Mouse (Mus musculus) kidney, embryonic 14.5 days (tissue): ENCODE measurements around the gene Thoc3. TPM values are rescaled to one million over a fixed set of nuclear protein-coding genes. Genes with fewer than 3 reads are reported as not detected.

Experiments used
- ATAC-seq: fragments of 200-750 bp; cut with Nextera tagmentation; 2 replicates; pipeline ENCODE4 v1.8.0; 2017; ENCODE audit warnings: moderate number of reproducible peaks, mild to moderate bottlenecking, moderate TSS enrichment, moderate library complexity; ENCODE audit not compliant: low FRiP score, low TSS enrichment
- H3K27ac ChIP-seq: fragments of 300-500 bp; sonication (generic); 2 replicates; pipeline ENCODE4 v1.5.1; 2014; ENCODE audit warnings: low read depth, mild to moderate bottlenecking, low read length, moderate library complexity, mixed read lengths
- H3K27me3 ChIP-seq: fragments of 300-500 bp; sonication (generic); 2 replicates; pipeline ENCODE4 v1.6.1; 2014; ENCODE audit warnings: mild to moderate bottlenecking, low read length; ENCODE audit not compliant: control insufficient read depth, insufficient read depth
- H3K36me3 ChIP-seq: fragments of 300-500 bp; sonication (generic); 2 replicates; pipeline ENCODE4 v1.6.1; 2014; ENCODE audit warnings: low read length, mixed read lengths; ENCODE audit not compliant: control insufficient read depth, insufficient read depth
- H3K4me1 ChIP-seq: fragments of 300-500 bp; sonication (generic); 2 replicates; pipeline ENCODE4 v1.6.1; 2014; ENCODE audit warnings: low read length, mixed read lengths; ENCODE audit not compliant: control insufficient read depth, insufficient read depth
- H3K4me2 ChIP-seq: fragments of 300-500 bp; sonication (generic); replicated peaks from 2 replicates; pipeline ENCODE4 v1.6.1; 2014; ENCODE audit warnings: low read depth, mild to moderate bottlenecking, low read length
- H3K4me3 ChIP-seq: fragments of 300-500 bp; sonication (generic); 2 replicates; pipeline ENCODE4 v1.5.1; 2014; ENCODE audit warnings: mild to moderate bottlenecking, low read length
- H3K9ac ChIP-seq: fragments of 300-500 bp; sonication (generic); 2 replicates; pipeline ENCODE4 v1.6.1; 2014; ENCODE audit warnings: low read depth, mild to moderate bottlenecking, low read length, moderate library complexity
- H3K9me3 ChIP-seq: fragments of 300-500 bp; sonication (generic); 2 replicates; pipeline ENCODE4 v1.6.1; 2016; ENCODE audit warnings: low read length; ENCODE audit not compliant: control insufficient read depth
- WGBS: fragments of 180-500 bp; shearing (Covaris S2); extraction: QIAGEN DNeasy Blood & Tissue Kit; methylation state at CpG from one replicate; pipeline ENCODE4 v1.1.7; 2014; 5-methylcytosine and 5-hydroxymethylcytosine counted together
- polyA plus RNA-seq: library from polyadenylated mRNA; unstranded; fragments of >200 nt; fragmentation: Nextera tagmentation; extraction: Ambion mirVana; gene quantifications from 2 replicates; pipeline ENCODE4 v1.2.1, GENCODE M21; 2014

The Thoc3 gene
- polyA plus RNA-seq, 1 experiment from 2014 or later: 142 TPM

GRCm38 (mm10) chr13:54430051-54430450 lies 38.6 kb downstream of the Thoc3 start:
- no peaks in the 10 kb centered on the region for H3K27me3 ChIP-seq
- H3K36me3 ChIP-seq: no peaks in the 10 kb centered on the region
- no peak for ATAC-seq
- 31% methylated on average over 2 of the region's 2 CpGs for WGBS
- no peak overlapping the region for H3K9ac ChIP-seq
- no peak overlapping the region for H3K4me3 ChIP-seq
- no peak overlapping the region for H3K4me2 ChIP-seq
- no peak overlapping the region for H3K27ac ChIP-seq
- H3K9me3 ChIP-seq: no peaks in the 10 kb centered on the region
- H3K4me1 ChIP-seq: 0 out of 2 replicates have a peak, but pooled peaks cover 9% of the 10 kb centered on the region

- WGBS: 75% methylated on average over 3 of the region's 3 CpGs
- no peak for ATAC-seq
- H3K27ac ChIP-seq: no peak overlapping the region
- no peaks in the 10 kb centered on the region for H3K27me3 ChIP-seq
- 0 out of 2 replicates have a peak, but pooled peaks cover 10% of the 10 kb centered on the region for H3K4me1 ChIP-seq
- no peak overlapping the region for H3K4me2 ChIP-seq
- no peaks in the 10 kb centered on the region for H3K36me3 ChIP-seq
- no peak overlapping the region for H3K9ac ChIP-seq
- no peaks in the 10 kb centered on the region for H3K9me3 ChIP-seq
- no peak overlapping the region for H3K4me3 ChIP-seq
Measured at GRCm38 (mm10) chr13:54428771-54429170, 39.9 kb downstream of the Thoc3 start.

GRCm38 (mm10) chr13:54426781-54427655 lies 41.6 kb downstream of the Thoc3 start:
- no peak overlapping the region for H3K27ac ChIP-seq
- no peak overlapping the region for H3K4me3 ChIP-seq
- no peak for ATAC-seq
- H3K27me3 ChIP-seq: no peaks in the 10 kb centered on the region
- no peaks in the 10 kb centered on the region for H3K9me3 ChIP-seq
- no peaks in the 10 kb centered on the region for H3K36me3 ChIP-seq
- no peak overlapping the region for H3K9ac ChIP-seq
- H3K4me2 ChIP-seq: no peak overlapping the region
- H3K4me1 ChIP-seq: 0 out of 2 replicates have a peak, but pooled peaks cover 10% of the 10 kb centered on the region
- 72% methylated on average over 10 of the region's 10 CpGs for WGBS

GRCm38 (mm10) chr13:54425269-54425668 lies 43.4 kb downstream of the Thoc3 start:
- Histone ChIP-seq H3K4me2 (no peak overlapping the region), H3K4me1 (0 out of 2 replicates have a peak, but pooled peaks cover 10% of the 10 kb centered on the region), H3K36me3 (no peaks in the 10 kb centered on the region), H3K27ac (peak overlapping the region; percentile 43; the same call in 1 of the 2 replicates), H3K27me3 (no peaks in the 10 kb centered on the region), H3K4me3 (no peak overlapping the region), H3K9ac (no peak overlapping the region), H3K9me3 (no peaks in the 10 kb centered on the region)
- peak; percentile 86 for ATAC-seq
- WGBS: 46% methylated on average over 2 of the region's 2 CpGs

- H3K4me3 ChIP-seq: no peak overlapping the region
- H3K9me3 ChIP-seq: no peaks in the 10 kb centered on the region
- H3K4me2 ChIP-seq: no peak overlapping the region
- H3K27me3 ChIP-seq: no peaks in the 10 kb centered on the region
- no peaks in the 10 kb centered on the region for H3K36me3 ChIP-seq
- H3K4me1 ChIP-seq: 0 out of 2 replicates have a peak, but pooled peaks cover 2% of the 10 kb centered on the region
- no peak overlapping the region for H3K9ac ChIP-seq
- WGBS: 80% methylated on average over 12 of the region's 12 CpGs
- H3K27ac ChIP-seq: no peak overlapping the region
- no peak for ATAC-seq
Measured at GRCm38 (mm10) chr13:54420226-54420625, 48.4 kb downstream of the Thoc3 start.

- 81% methylated on average over 10 of the region's 10 CpGs for WGBS
- no peaks in the 10 kb centered on the region for H3K4me1 ChIP-seq
- no peaks in the 10 kb centered on the region for H3K27me3 ChIP-seq
- H3K9me3 ChIP-seq: no peaks in the 10 kb centered on the region
- H3K9ac ChIP-seq: no peak overlapping the region
- no peak overlapping the region for H3K4me3 ChIP-seq
- H3K36me3 ChIP-seq: no peaks in the 10 kb centered on the region
- ATAC-seq: no peak
- H3K27ac ChIP-seq: no peak overlapping the region
- no peak overlapping the region for H3K4me2 ChIP-seq
Measured at GRCm38 (mm10) chr13:54418781-54419327, 49.8 kb downstream of the Thoc3 start.

GRCm38 (mm10) chr13:54415059-54415458 lies 53.6 kb downstream of the Thoc3 start:
- Histone ChIP-seq H3K9me3 (no peaks in the 10 kb centered on the region), H3K27me3 (no peaks in the 10 kb centered on the region), H3K4me2 (no peak overlapping the region), H3K9ac (no peak overlapping the region), H3K27ac (no peak overlapping the region), H3K4me3 (no peak overlapping the region), H3K4me1 (peaks cover 4% of the 10 kb centered on the region; the same call in 1 of the 2 replicates), H3K36me3 (no peaks in the 10 kb centered on the region)
- ATAC-seq: no peak
- 93% methylated on average over 4 of the region's 4 CpGs for WGBS

- Histone ChIP-seq H3K27me3 (no peaks in the 10 kb centered on the region), H3K4me3 (no peak overlapping the region), H3K9me3 (no peaks in the 10 kb centered on the region), H3K4me2 (no peak overlapping the region), H3K4me1 (peaks cover 4% of the 10 kb centered on the region; the same call in 1 of the 2 replicates), H3K27ac (no peak overlapping the region), H3K36me3 (no peaks in the 10 kb centered on the region), H3K9ac (no peak overlapping the region)
- ATAC-seq: no peak
- WGBS: 75% methylated on average over 4 of the region's 4 CpGs
Measured at GRCm38 (mm10) chr13:54412721-54413120, 55.9 kb downstream of the Thoc3 start.

GRCm38 (mm10) chr13:54412236-54412635 lies 56.4 kb downstream of the Thoc3 start:
- no peaks in the 10 kb centered on the region for H3K27me3 ChIP-seq
- peaks cover 4% of the 10 kb centered on the region; the same call in 1 of the 2 replicates for H3K4me1 ChIP-seq
- 31% methylated on average over 7 of the region's 7 CpGs for WGBS
- no peaks in the 10 kb centered on the region for H3K36me3 ChIP-seq
- H3K9me3 ChIP-seq: no peaks in the 10 kb centered on the region
- no peak overlapping the region for H3K27ac ChIP-seq
- no peak for ATAC-seq
- H3K9ac ChIP-seq: no peak overlapping the region
- no peak overlapping the region for H3K4me3 ChIP-seq
- no peak overlapping the region for H3K4me2 ChIP-seq
